Mouse (Mus musculus): ENCODE results near the gene Gm21885. TPM values are rescaled to one million over a fixed set of nuclear protein-coding genes. Genes with fewer than 3 reads are reported as not detected.

Gm21885 gene
- polyA plus RNA-seq, 1 experiment from 2014 or later: 6.4 TPM

Other genes starting within 250 kb of the Gm21885 start
- 54.8 and 65.2 TPM in 2 replicates for gene Tob1, start 70.4 kb upstream of the Gm21885 start, polyA plus RNA-seq (2015; fragmentation: Nextera tagmentation; extraction: Ambion mirVana)
- 2.7 and 2.9 TPM in 2 replicates for gene Wfikkn2, start 35.9 kb upstream of the Gm21885 start, polyA plus RNA-seq (2015; fragmentation: Nextera tagmentation; extraction: Ambion mirVana)
- 116 TPM in 2 replicates for gene Luc7l3, start 40.1 kb downstream of the Gm21885 start, polyA plus RNA-seq (2015; fragmentation: Nextera tagmentation; extraction: Ambion mirVana)
- 24.2 and 27.3 TPM in 2 replicates for gene Ankrd40, start 46.1 kb downstream of the Gm21885 start, polyA plus RNA-seq (2015; fragmentation: Nextera tagmentation; extraction: Ambion mirVana)
- gene Abcc3, start 111.1 kb downstream of the Gm21885 start, polyA plus RNA-seq (2015; fragmentation: Nextera tagmentation; extraction: Ambion mirVana): 6.6 and 7.7 TPM in 2 replicates
- gene Cacna1g, start 192.3 kb downstream of the Gm21885 start, polyA plus RNA-seq (2015; fragmentation: Nextera tagmentation; extraction: Ambion mirVana): 7.8 and 8.3 TPM in 2 replicates
- gene Spata20, start 204.3 kb downstream of the Gm21885 start, polyA plus RNA-seq (2015; fragmentation: Nextera tagmentation; extraction: Ambion mirVana): 0.17 and 0.45 TPM in 2 replicates
- 12.0 and 12.4 TPM in 2 replicates for gene Epn3, start 218.1 kb downstream of the Gm21885 start, polyA plus RNA-seq (2015; fragmentation: Nextera tagmentation; extraction: Ambion mirVana)
- 1.9 and 2.7 TPM in 2 replicates for gene Mycbpap, start 239.9 kb downstream of the Gm21885 start, polyA plus RNA-seq (2015; fragmentation: Nextera tagmentation; extraction: Ambion mirVana)